Mouse (Mus musculus) pancreas, adult 10 weeks (tissue): ENCODE results near the gene Gm8773. TPM values are rescaled to one million over a fixed set of nuclear protein-coding genes. Genes with fewer than 3 reads are reported as not detected.

Experiments used
- polyA plus RNA-seq: library from polyadenylated mRNA; stranded (reverse); fragments of 350-450 nt; fragmentation: Illumina TruSeq; extraction: RNeasy Lipid Tissue Mini Kit (QIAGEN cat#74804); gene quantifications from one replicate; pipeline ENCODE4 v1.2.3, GENCODE M21; 2015; ENCODE audit warnings: low read depth, low replicate concordance; ENCODE audit not compliant: insufficient read depth

Gm8773 gene
- polyA plus RNA-seq, result not detected

DNA sequence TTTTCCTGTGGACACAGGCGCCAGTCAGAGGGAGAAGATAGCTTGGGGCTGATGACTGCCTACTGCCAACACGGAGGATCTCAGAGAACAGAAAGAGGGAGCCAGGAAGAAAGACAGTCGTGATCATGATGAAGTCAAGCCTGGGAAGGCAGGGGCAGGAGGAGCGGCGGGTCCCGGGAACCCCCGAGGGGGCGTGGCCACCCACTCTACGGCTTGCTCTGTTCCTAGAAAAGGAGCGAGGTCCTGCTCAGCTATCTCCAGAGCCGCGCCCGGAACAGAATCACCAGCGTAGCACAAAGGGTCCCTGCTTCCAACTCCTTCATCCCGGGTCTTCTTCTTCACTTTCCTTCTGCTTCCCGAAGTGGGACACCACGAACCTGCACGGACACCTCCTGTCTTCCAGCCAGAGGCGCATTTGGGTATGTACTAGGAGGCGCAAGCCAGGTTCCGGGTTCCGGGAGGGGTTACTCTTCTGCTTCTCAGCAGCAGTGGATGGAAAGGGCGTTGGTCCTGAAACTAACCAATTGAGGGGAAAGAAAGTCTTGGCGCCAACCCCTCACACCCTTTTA lies at the start of gene Gm8773:
Gene Gm8773, plus strand, starts transcription at position 51 of the 569 bp plus-strand sequence.

DNA sequence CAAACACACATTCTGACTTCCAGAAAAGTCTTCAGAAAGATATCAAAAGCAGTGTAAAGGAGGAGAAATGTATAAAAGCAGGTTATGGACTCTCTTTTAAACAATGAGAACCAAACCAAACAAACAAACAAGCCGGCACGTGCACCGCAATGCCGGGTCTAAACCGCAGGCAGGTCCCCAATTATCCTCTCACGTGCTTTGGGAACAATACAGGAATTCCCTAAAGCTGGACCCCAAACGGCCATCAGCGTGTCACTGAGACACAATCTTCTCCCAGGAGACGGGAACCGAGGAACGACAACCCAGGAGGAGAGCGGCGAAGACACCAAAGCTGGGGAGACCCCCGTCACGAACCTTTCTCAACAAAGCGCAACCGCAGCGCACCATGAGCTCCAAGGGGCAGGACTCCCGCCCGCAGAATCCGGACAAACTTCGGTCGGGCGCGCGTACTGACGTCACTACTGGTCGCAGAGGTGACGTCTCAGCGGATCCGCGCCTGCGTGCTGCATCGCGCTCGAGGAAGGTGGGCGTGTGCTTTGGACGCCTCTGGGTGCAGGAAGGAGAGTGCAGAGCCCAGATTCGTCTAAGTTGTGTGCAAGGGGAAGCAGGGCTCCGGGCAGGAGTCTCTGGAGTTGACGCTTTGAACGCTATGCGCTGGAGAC lies 14.4 kb upstream of the Gm8773 start, which contains the start of gene Gtpbp10:
Gene Gtpbp10, minus strand, starts transcription at position 460 of the 662 bp plus-strand sequence.

Other genes with a start within 250 kb of the Gm8773 start
- 2.4 TPM for gene Cdk14, start 153.5 kb upstream of the Gm8773 start, polyA plus RNA-seq
- not detected for gene 1700015F17Rik, start 94.7 kb upstream of the Gm8773 start, polyA plus RNA-seq
- gene Cldn12, start 58.8 kb upstream of the Gm8773 start, polyA plus RNA-seq, result 3.5 TPM
- gene Gtpbp10, start 14.3 kb upstream of the Gm8773 start, polyA plus RNA-seq, result 2.6 TPM
- gene Cfap69, start 90.4 kb downstream of the Gm8773 start, polyA plus RNA-seq, result 2.2 TPM
- 1.8 TPM for gene Steap2, start 120.8 kb downstream of the Gm8773 start, polyA plus RNA-seq
- not detected for gene Steap1, start 175.5 kb downstream of the Gm8773 start, polyA plus RNA-seq